Mouse (Mus musculus) layer of hippocampus, postnatal 25 days (tissue): ENCODE results near the gene 1700001C19Rik. TPM values are rescaled to one million over a fixed set of nuclear protein-coding genes. Genes with fewer than 3 reads are reported as not detected.

Experiments
- DNase-seq, 2 experiments: peaks; one replicate each; pipeline ENCODE4 v3.0.0; 2022; ENCODE audit warnings: mixed read lengths in 2 of 2, low spot score in 1 of 2; ENCODE audit errors: extremely low spot score in 1 of 2
- total RNA-seq, 2 experiments: library from RNA; stranded (reverse); gene quantifications; 2 replicates each; pipeline ENCODE4 v1.2.3; 2021

The 1700001C19Rik gene
- total RNA-seq, 2 experiments from 2014 or later = not detected

DNA sequence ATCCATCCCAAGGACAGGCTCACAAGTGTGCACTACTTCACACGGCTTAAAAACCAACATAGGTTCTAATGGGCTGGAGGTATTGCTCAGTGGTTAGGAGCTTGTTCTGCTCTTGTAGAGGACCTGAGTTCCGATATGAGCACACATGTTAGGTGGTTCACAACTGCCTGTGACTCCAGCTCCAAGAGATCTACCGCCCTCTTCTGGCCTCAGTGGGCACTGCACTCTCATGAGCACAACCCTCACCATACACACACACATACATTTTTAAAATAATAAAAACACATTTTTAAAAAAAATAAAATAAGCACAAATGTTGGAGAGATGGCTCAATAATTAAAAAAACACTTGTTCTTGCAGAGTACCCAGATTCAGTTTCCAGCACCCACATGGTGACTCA is 53.1 kb downstream of the 1700001C19Rik start:
- no peak for DNase-seq

DNA sequence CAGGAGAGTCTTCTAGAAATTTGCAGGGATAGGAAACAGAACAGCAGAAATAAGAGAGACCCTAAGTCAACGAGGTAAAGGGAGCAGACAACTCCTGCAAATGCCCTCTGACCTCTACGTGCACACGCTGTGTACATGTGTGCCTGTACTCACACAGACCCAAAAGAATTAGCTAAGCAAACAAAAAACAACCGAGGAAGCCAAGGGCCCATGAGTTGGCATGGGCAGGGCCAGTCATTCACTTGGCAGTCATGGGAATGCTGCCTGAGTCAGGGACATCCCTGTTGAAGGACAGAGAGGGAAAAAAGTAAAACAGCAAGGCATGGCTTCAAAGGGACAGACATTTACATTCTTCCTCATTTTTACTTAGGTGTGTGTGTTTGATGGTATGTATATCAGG is 53.9 kb downstream of the 1700001C19Rik start:
- no peak for DNase-seq

DNA sequence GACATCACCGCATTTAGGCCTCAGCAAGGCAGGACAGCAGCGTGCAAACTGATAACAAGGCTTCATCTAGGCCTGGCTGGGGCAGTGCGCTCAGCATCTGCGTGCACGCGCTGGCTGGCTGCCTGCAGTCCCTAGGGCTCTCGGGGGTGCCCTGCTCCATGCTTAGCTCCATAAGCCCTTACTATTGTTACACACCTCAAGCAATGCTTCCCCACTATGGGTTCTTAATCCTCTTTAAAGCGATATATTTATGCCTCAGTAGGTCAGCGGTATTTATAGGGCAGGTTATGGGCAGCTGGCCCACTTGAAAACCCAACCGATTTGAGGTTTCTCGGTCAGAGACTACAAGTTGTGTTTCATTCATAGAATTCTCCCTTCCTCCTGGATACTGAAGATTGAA is 55.3 kb downstream of the 1700001C19Rik start:
- DNase-seq = no peak

DNA sequence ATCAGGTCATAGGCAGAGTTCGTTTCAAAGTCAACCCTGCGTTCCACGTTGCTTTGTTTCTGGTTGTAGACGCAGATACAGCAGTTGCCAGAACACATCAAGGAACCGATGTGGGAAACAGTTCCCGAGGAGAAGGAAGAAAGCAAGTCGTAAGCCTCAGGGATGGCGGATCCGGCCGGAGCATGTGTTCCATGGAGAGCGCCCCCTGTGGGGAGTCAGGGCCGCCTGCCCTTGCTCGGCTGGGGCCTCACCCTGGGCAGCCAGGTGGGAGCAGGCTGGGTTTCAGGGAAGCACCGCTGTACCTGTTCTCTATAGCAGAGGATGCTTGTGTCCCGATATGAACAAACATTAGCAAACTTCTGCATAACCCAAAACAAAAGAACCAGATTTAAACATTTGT is 59.0 kb downstream of the 1700001C19Rik start:
- DNase-seq = no peak

DNA sequence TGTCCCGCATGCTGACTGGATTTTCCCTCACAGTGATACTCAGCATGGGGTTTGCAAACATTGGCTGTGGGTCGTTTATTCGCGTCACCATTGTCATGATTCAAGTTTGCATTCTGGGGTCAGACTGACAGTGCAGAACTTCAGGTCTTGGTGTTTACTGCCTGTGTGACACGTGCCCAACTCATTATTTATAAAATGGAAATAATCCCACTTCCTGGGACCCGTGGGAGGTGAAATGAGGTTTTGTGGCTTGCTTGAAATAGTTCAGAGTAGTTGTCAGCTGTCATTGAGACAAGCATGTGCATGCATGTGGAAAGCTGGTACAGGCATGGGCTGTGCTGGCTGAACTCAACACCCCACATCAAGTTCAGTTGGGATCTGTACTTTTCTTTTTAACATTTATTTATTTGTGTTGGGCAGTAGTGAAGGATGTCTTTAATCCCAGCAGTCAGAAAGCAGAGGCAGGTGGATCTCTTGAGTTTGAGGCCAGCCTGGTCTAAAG is 60.3 kb downstream of the 1700001C19Rik start:
- DNase-seq = no peak

DNA sequence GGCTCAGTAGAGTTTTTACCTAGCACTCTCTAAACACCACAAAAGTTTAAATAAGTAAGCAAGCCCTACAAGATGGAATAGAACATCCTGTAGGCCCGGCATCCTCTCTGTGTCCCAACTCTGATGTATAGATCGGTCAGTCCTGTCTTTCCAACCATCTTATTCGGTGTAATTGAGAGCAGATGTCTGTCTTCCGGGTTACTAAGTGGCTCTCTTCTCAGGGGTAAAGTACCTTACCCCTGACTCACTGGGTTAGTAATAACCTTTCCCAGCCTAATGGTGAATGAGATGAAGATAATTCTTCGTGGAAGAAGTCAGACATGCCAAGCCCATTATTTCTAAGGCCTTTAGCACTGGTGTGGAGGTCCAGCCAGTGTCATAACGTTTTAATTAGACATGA is 63.2 kb downstream of the 1700001C19Rik start:
- DNase-seq = no peak

DNA sequence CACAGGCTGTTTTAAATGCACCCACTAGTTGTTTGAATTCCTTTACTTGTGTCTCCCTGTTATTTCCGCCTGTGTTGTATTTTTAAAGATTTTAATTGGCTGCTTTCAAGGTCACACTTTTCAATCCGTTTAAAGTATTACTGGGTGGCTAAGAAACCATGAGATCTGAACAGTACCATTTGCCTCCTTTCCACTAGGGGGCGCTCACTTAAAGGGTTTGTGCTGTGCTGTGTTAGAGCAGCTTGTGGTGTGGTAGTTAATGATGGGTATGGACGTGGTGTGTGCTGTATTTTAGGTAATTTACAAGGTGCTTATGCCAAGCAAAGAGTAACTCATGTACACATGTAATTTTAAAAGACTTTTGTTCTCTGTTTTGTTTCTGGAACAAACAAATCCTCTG is 65.7 kb downstream of the 1700001C19Rik start:
- DNase-seq = peak in 1 of 2 experiments; percentile 66

DNA sequence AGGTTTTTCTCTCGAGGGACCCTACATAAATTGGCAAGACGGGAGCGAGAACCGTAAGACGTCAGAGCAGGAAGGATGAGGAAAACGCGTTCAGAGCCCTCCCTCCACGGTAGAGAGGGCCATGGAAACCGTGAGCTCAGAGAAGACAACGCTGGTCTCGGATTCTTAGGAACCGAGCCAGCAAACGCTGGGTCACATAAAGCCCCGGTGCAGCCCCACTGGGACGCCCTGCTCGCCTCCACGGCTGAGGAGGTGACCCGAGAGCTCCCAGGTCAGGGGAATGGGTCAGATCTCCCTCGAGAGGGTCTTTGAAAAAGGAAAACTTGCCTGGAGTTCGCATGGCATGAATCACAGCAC is 68.1 kb downstream of the 1700001C19Rik start:
- no peak for DNase-seq

DNA sequence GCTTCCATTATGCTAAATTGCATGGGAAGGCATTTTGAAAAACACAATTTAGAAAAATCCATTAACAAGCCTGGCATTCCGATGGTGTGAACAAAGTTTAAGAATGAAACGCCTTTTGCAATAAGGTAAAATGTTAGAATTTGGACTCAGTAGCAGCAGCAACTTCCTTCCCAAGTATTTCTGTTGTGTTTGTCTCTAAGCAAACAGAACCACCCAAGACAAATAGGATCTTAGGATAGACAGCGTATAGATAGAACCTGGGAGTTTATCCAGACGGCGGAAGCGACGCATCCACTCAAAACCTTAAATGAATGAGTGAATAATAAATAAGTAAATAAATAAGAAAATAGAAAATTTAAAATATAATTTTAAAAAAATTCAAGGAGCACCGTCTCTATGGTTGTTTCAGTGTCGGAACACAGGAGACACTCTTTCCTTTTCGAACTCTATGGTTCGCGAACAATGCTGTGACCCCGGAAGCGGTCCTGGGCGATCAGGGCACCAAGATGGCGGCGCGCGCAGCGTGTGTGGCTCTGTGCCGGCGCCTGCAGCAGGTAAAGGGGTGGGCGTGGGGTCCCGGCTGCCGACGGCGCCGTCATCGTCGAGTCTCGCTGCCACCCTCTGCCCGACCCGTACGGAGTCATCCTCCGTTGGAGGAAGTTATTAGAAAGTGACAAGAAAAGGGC is 68.6 kb downstream of the 1700001C19Rik start, which contains the start of gene Mrps10:
Mrps10 (plus strand) TSS at position 487 of the 686 bp plus-strand sequence.
- DNase-seq = peak; percentile 73 to 74

Other genes starting within 250 kb of the 1700001C19Rik start
- gene Mrps10, start 68.5 kb downstream of the 1700001C19Rik start, total RNA-seq = 10 to 100 TPM; 26.4 to 32.5 TPM
- gene Guca1b, start 52.0 kb downstream of the 1700001C19Rik start, total RNA-seq = 1 to 10 TPM in 1 of 2 experiments, under 1 TPM in 1; 0.98 to 1.0 TPM
- gene Guca1a, start 36.8 kb downstream of the 1700001C19Rik start, total RNA-seq = under 1 TPM in 1 of 2 experiments, not detected in 1; 0.42 TPM
- gene AI661453, start 761 bp downstream of the 1700001C19Rik start, total RNA-seq = under 1 TPM; 0.19 to 0.52 TPM
- gene Taf8, start 64.9 kb upstream of the 1700001C19Rik start, total RNA-seq = 10 to 100 TPM; 15.9 to 19.1 TPM
- 10 to 100 TPM; 30.2 to 39.9 TPM for gene Ccnd3, start 67.7 kb upstream of the 1700001C19Rik start, total RNA-seq
- gene Bysl, start 174.1 kb upstream of the 1700001C19Rik start, total RNA-seq = 10 to 100 TPM; 18.4 to 19.1 TPM
- gene Med20, start 174.2 kb upstream of the 1700001C19Rik start, total RNA-seq = 10 to 100 TPM; 28.7 to 29.8 TPM
- gene Gm20517, start 174.2 kb upstream of the 1700001C19Rik start, total RNA-seq = 1 to 10 TPM; 5.2 to 5.5 TPM
- gene Usp49, start 193.3 kb upstream of the 1700001C19Rik start, total RNA-seq = 10 to 100 TPM in 1 of 2 experiments, 1 to 10 TPM in 1; 9.7 to 14.7 TPM